Mouse (Mus musculus) testis, adult 2 months (tissue): ENCODE measurements around the gene Rac2. TPM values are rescaled to one million over a fixed set of nuclear protein-coding genes. Genes with fewer than 3 reads are reported as not detected.

Experiments
- H3K27ac ChIP-seq: fragments of 200-500 bp; 2 replicates; pipeline ENCODE4 v1.5.1; 2012; ENCODE audit warnings: low read depth, low read length; ENCODE audit not compliant: control insufficient read depth, insufficient read depth
- H3K27me3 ChIP-seq: fragments of 200-500 bp; 2 replicates; pipeline ENCODE4 v1.6.1; 2012; ENCODE audit warnings: mild to moderate bottlenecking, low read length, moderate library complexity; ENCODE audit not compliant: control insufficient read depth, insufficient read depth
- H3K36me3 ChIP-seq: fragments of 200-500 bp; 2 replicates; pipeline ENCODE4 v1.6.1; 2012; ENCODE audit warnings: mild to moderate bottlenecking, low read length; ENCODE audit not compliant: control insufficient read depth, insufficient read depth
- H3K4me1 ChIP-seq: fragments of 200-500 bp; 2 replicates; pipeline ENCODE4 v1.6.1; 2012; ENCODE audit warnings: low read length; ENCODE audit not compliant: control insufficient read depth, insufficient read depth
- H3K4me3 ChIP-seq: fragments of 200-500 bp; 2 replicates; pipeline ENCODE4 v1.5.1; 2012; ENCODE audit warnings: low read depth, mild to moderate bottlenecking, low read length, moderate library complexity, mixed read lengths; ENCODE audit not compliant: control insufficient read depth
- CTCF ChIP-seq: fragments of 200-500 bp; IDR thresholded peaks from 2 replicates; pipeline ENCODE4 v1.5.1; 2012; ENCODE audit warnings: low read depth, mild to moderate bottlenecking, inconsistent platforms, low read length, moderate library complexity; ENCODE audit not compliant: control insufficient read depth, insufficient read depth, insufficient replicate concordance
- POLR2A ChIP-seq: fragments of 200-500 bp; IDR thresholded peaks from 2 replicates; pipeline ENCODE4 v1.6.1; 2012; ENCODE audit warnings: low read depth, mild to moderate bottlenecking, inconsistent platforms, low read length, moderate library complexity; ENCODE audit not compliant: control insufficient read depth
- polyA plus RNA-seq: library from polyadenylated mRNA; depleted of rRNA; stranded (reverse); fragments of >200 nt; gene quantifications from 2 replicates; pipeline ENCODE4 v1.2.3, GENCODE M21; 2012

Gene Rac2
- polyA plus RNA-seq, 1 experiment = 5.5 TPM

- Histone ChIP-seq H3K36me3 (no peaks in the 10 kb centered on the region), H3K27ac (no peak overlapping the region), H3K4me3 (peak overlapping the region; percentile 30), H3K4me1 (no peaks in the 10 kb centered on the region), H3K27me3 (no peaks in the 10 kb centered on the region)
- no peak for TF ChIP-seq CTCF
- TF ChIP-seq POLR2A = no peak
Observed at GRCm38 (mm10) chr15:78518221-78518620, 54.4 kb downstream of the Rac2 start.

- H3K36me3 ChIP-seq = no peaks in the 10 kb centered on the region
- peaks cover 3% of the 10 kb centered on the region for H3K4me1 ChIP-seq
- no peak for TF ChIP-seq CTCF
- TF ChIP-seq POLR2A = no peak
- no peak overlapping the region for H3K4me3 ChIP-seq
- no peaks in the 10 kb centered on the region for H3K27me3 ChIP-seq
- H3K27ac ChIP-seq = no peak overlapping the region
Observed at GRCm38 (mm10) chr15:78515759-78516158, 56.8 kb downstream of the Rac2 start.

GRCm38 (mm10) chr15:78514393-78515146 lies 58.0 kb downstream of the Rac2 start:
- Histone ChIP-seq H3K4me3 (no peak overlapping the region), H3K36me3 (no peaks in the 10 kb centered on the region), H3K27me3 (no peaks in the 10 kb centered on the region), H3K27ac (no peak overlapping the region), H3K4me1 (peaks cover 10% of the 10 kb centered on the region)
- TF ChIP-seq CTCF (peak; percentile 78; the same call in 1 of the 2 replicates), POLR2A (no peak)

- no peaks in the 10 kb centered on the region for H3K27me3 ChIP-seq
- H3K36me3 ChIP-seq = no peaks in the 10 kb centered on the region
- TF ChIP-seq CTCF (no peak), POLR2A (no peak)
- H3K27ac ChIP-seq = no peak overlapping the region
- peaks cover 12% of the 10 kb centered on the region for H3K4me1 ChIP-seq
- H3K4me3 ChIP-seq = no peak overlapping the region
Observed at GRCm38 (mm10) chr15:78513019-78513418, 59.6 kb downstream of the Rac2 start.

GRCm38 (mm10) chr15:78511951-78512350 lies 60.6 kb downstream of the Rac2 start:
- H3K27ac ChIP-seq = no peak overlapping the region
- peaks cover 12% of the 10 kb centered on the region for H3K4me1 ChIP-seq

GRCm38 (mm10) chr15:78510736-78511135 lies 61.8 kb downstream of the Rac2 start:
- Histone ChIP-seq H3K4me1 (peaks cover 12% of the 10 kb centered on the region), H3K27ac (no peak overlapping the region), H3K27me3 (no peaks in the 10 kb centered on the region), H3K4me3 (no peak overlapping the region), H3K36me3 (no peaks in the 10 kb centered on the region)
- no peak for TF ChIP-seq POLR2A

More at GRCm38 (mm10) chr15:78511951-78512350, 60.6 kb downstream of the Rac2 start:
- H3K36me3 ChIP-seq = no peaks in the 10 kb centered on the region
- no peak overlapping the region for H3K4me3 ChIP-seq
- no peak for TF ChIP-seq POLR2A
- no peaks in the 10 kb centered on the region for H3K27me3 ChIP-seq

GRCm38 (mm10) chr15:78510121-78510576 lies 62.4 kb downstream of the Rac2 start:
- Histone ChIP-seq H3K4me3 (no peak overlapping the region), H3K4me1 (peaks cover 12% of the 10 kb centered on the region), H3K27me3 (no peaks in the 10 kb centered on the region), H3K27ac (no peak overlapping the region), H3K36me3 (no peaks in the 10 kb centered on the region)
- TF ChIP-seq CTCF = no peak
- TF ChIP-seq POLR2A = no peak
